8 mouse cellular contexts compared by ENCODE assay signal in genomic region chr4:43668782-43669427, GRCm38 (mm10). TPM values are rescaled to one million over a fixed set of nuclear protein-coding genes. Genes with fewer than 3 reads are reported as not detected.
DNase-seq lines count a peak whose midpoint lies in the region; ATAC-seq and TF ChIP-seq lines count a peak whose summit lies in the region.

Gene Tmem8b, plus strand, starts transcription at chr4:43668971.
Gene Fam221b, minus strand, starts transcription at chr4:43669145.

- intact Hi-C loops in left cerebral cortex, postnatal 10 days (cut with DNase I), result no loop called here

- no peak for TF ChIP-seq CTCF in cortical plate, adult 2 months (IDR thresholded peaks at IDR 0.05; ENCODE audit: extremely low read depth, insufficient read depth, low read length)

- TF ChIP-seq POLR2A in cortical plate, adult 2 months (IDR thresholded peaks at IDR 0.05; ENCODE audit: extremely low read depth, insufficient read depth, low read length), result peak; percentile 72; the same call in 1 of the 2 replicates

- peak; percentile 97 for ATAC-seq in activated CD4-positive, CD25-positive, alpha-beta regulatory T cell, adult 4 months
- peak; percentile 99 for ATAC-seq in inflammation-experienced regulatory T-cells, adult 6 months
- peak; percentile 97 for ATAC-seq in megakaryocyte-erythroid progenitor cell, adult 5-6 weeks (replicated peaks; ENCODE audit: low FRiP score, low TSS enrichment, poor library complexity, severe bottlenecking)

- H3K27ac ChIP-seq in cortical plate, adult 2 months (ENCODE audit: insufficient read depth, low read length), result peak within 1 kb of the TSS; percentile 26; the same call in 1 of the 2 replicates

- peak; percentile 75 to 78 for DNase-seq in gastrocnemius, adult 8-10 months (ENCODE audit: low spot score in 2 of 2)
- DNase-seq in left cerebral cortex, postnatal 10 days (ENCODE audit: extremely low spot score in 1 of 2, low spot score in 2 of 2), result peak; percentile 87 to 93
- DNase-seq in right cerebral cortex, postnatal 25 days, result peak; percentile 91
- DNase-seq in urinary bladder, postnatal 4 days (ENCODE audit: low spot score in 2 of 2), result peak; percentile 85 to 89

- H3K4me1 ChIP-seq in cortical plate, adult 2 months (ENCODE audit: control insufficient read depth, insufficient read depth, low read length), result peaks cover 6% of the 10 kb centered on the region

- H3K4me3 ChIP-seq in cortical plate, adult 2 months (ENCODE audit: insufficient read depth, low read length), result peak within 1 kb of the TSS; percentile 85

RNA-seq across cellular contexts. Expression of gene Tmem8b, which starts in this region (rescaled TPM):
- polyA plus RNA-seq in activated CD4-positive, CD25-positive, alpha-beta regulatory T cell, adult 4 months (2017; shearing (Covaris generic)), result under 1 TPM; 0.38 to 0.90 TPM
- polyA plus RNA-seq in cortical plate, adult 2 months (2012; rRNA removed), result 36.2 and 36.6 TPM in 2 replicates
- total RNA-seq in gastrocnemius, adult 8-10 months (2022), result 10 to 100 TPM in 2 of 4 experiments, 1 to 10 TPM in 2; 9.5 to 14.4 (median 10.4) TPM
- 1 to 10 TPM in 1 of 3 experiments, under 1 TPM in 2; 0.87 to 1.0 (median 0.87) TPM for polyA plus RNA-seq in inflammation-experienced regulatory T-cells, adult 6 months (2017; shearing (Covaris generic))
- total RNA-seq in left cerebral cortex, postnatal 10 days (2021), result 10 to 100 TPM; 57.8 to 60.1 TPM
- total RNA-seq in megakaryocyte-erythroid progenitor cell, adult 5-6 weeks (2014; fragmentation: Nextera tagmentation), result 1.2 and 2.5 TPM in 2 replicates
- total RNA-seq in megakaryocyte-erythroid progenitor cell, adult 5-6 weeks (2017), result 0.38 and 1.6 TPM in 2 replicates

RNA-seq across cellular contexts. Expression of gene Fam221b, which starts in this region (rescaled TPM):
- polyA plus RNA-seq in activated CD4-positive, CD25-positive, alpha-beta regulatory T cell, adult 4 months (2017; shearing (Covaris generic)), result 1 to 10 TPM; 3.2 to 4.4 TPM
- polyA plus RNA-seq in cortical plate, adult 2 months (2012; rRNA removed), result 1.0 TPM in 2 replicates
- total RNA-seq in gastrocnemius, adult 8-10 months (2022), result under 1 TPM in 3 of 4 experiments, not detected in 1; 0.07 to 0.12 (median 0.11) TPM
- polyA plus RNA-seq in inflammation-experienced regulatory T-cells, adult 6 months (2017; shearing (Covaris generic)), result 1 to 10 TPM; 2.8 to 3.7 (median 3.4) TPM
- 1 to 10 TPM; 1.0 to 1.3 TPM for total RNA-seq in left cerebral cortex, postnatal 10 days (2021)
- not detected in 2 replicates for total RNA-seq in megakaryocyte-erythroid progenitor cell, adult 5-6 weeks (2014; fragmentation: Nextera tagmentation)
- 0.15 and 0.28 TPM in 2 replicates for total RNA-seq in megakaryocyte-erythroid progenitor cell, adult 5-6 weeks (2017)

Comparison
In these comparisons a context has a peak if more than half of its experiments do, and no peak if none do; other contexts are left out.
1. Peak in every context shown above with its lines: DNase-seq, ATAC-seq, H3K4me3 ChIP-seq and H3K27ac ChIP-seq.
2. RNA of gene Tmem8b (polyA plus RNA-seq): 36.2 to 36.6 TPM in cortical plate, adult 2 months; 0.38 to 0.90 TPM in activated CD4-positive, CD25-positive, alpha-beta regulatory T cell, adult 4 months and 0.87 to 1.0 TPM in inflammation-experienced regulatory T-cells, adult 6 months; every median in the first group is over 10 times any median in the second.